Comparison of ENCODE assay signal across 15 mouse cellular contexts in genomic region chr14:80026078-80026477, GRCm38 (mm10). TPM values are rescaled to one million over a fixed set of nuclear protein-coding genes. Genes with fewer than 3 reads are reported as not detected.
A peak's percentile ranks its signal among the peaks of the same experiment; 100 is the strongest.
DNase-seq lines count a peak whose midpoint lies in the region; ATAC-seq lines count a peak whose summit lies in the region.
"Had no signal": no experiment of that assay in that cellular context is flagged by ENCODE, and none has a peak within 500 bp of the region (broad histone marks: within the 10 kb centered on the region; RNA-seq: fewer than 3 reads in every experiment).

No protein-coding gene starts in this region.

- no peak overlapping the region for H3K4me2 ChIP-seq in forebrain, embryonic 13.5 days
- H3K4me2 ChIP-seq in forebrain, embryonic 15.5 days (replicated peaks) = no peak overlapping the region
- H3K4me2 ChIP-seq: heart, embryonic 13.5 days; liver, embryonic 15.5 days had no signal

- no peak overlapping the region for H3K27ac ChIP-seq in forebrain, embryonic 13.5 days
- H3K27ac ChIP-seq in forebrain, embryonic 15.5 days (replicated peaks) = no peak overlapping the region
- H3K27ac ChIP-seq: gastrocnemius, adult 2 months; heart, embryonic 13.5 days; liver, embryonic 15.5 days had no signal

- H3K9ac ChIP-seq in forebrain, embryonic 13.5 days = no peak overlapping the region
- no peak overlapping the region for H3K9ac ChIP-seq in forebrain, embryonic 15.5 days (replicated peaks)
- H3K9ac ChIP-seq: heart, embryonic 13.5 days; liver, embryonic 15.5 days had no signal

- H3K4me1 ChIP-seq in forebrain, embryonic 13.5 days = 0 out of 2 replicates have a peak, but pooled peaks cover 3% of the 10 kb centered on the region
- peaks cover 3% of the 10 kb centered on the region; the same call in 1 of the 2 replicates for H3K4me1 ChIP-seq in forebrain, embryonic 15.5 days
- H3K4me1 ChIP-seq: heart, embryonic 13.5 days; liver, embryonic 15.5 days had no signal

- no peaks in the 10 kb centered on the region for H3K9me3 ChIP-seq in forebrain, embryonic 13.5 days (replicated peaks)
- H3K9me3 ChIP-seq in forebrain, embryonic 15.5 days = no peaks in the 10 kb centered on the region
- H3K9me3 ChIP-seq: heart, embryonic 13.5 days; liver, embryonic 15.5 days had no signal

- no peaks in the 10 kb centered on the region for H3K36me3 ChIP-seq in forebrain, embryonic 13.5 days (ENCODE audit: poor library complexity, severe bottlenecking)
- H3K36me3 ChIP-seq in forebrain, embryonic 15.5 days = no peaks in the 10 kb centered on the region
- H3K36me3 ChIP-seq: heart, embryonic 13.5 days; liver, embryonic 15.5 days had no signal

- WGBS in forebrain, embryonic 13.5 days = 72% methylated on average over 6 of the region's 6 CpGs
- 50% methylated on average over 6 of the region's 6 CpGs for WGBS in forebrain, embryonic 15.5 days

- 0 out of 2 replicates have a peak, but pooled peaks have one; percentile 36 for ATAC-seq in forebrain, embryonic 13.5 days
- ATAC-seq in forebrain, embryonic 15.5 days (replicated peaks) = no peak; the same call in 1 of the 2 replicates

- no peak overlapping the region for H3K4me3 ChIP-seq in forebrain, embryonic 13.5 days
- no peak overlapping the region for H3K4me3 ChIP-seq in forebrain, embryonic 15.5 days
- H3K4me3 ChIP-seq: gastrocnemius, adult 2 months; heart, embryonic 13.5 days; liver, embryonic 15.5 days; myocyte had no signal

- H3K27me3 ChIP-seq in forebrain, embryonic 13.5 days = no peaks in the 10 kb centered on the region
- no peaks in the 10 kb centered on the region for H3K27me3 ChIP-seq in forebrain, embryonic 15.5 days
- H3K27me3 ChIP-seq: heart, embryonic 13.5 days; liver, embryonic 15.5 days had no signal

- peak; percentile 23 to 33 for DNase-seq in left cerebral cortex, adult 18-20 months (ENCODE audit: low spot score in 2 of 2)
- no peak for DNase-seq in left cerebral cortex, adult 11 months (ENCODE audit: low spot score)
- peak; percentile 57 to 87 for DNase-seq in layer of hippocampus, adult 18-20 months (ENCODE audit: low spot score in 2 of 2)
- peak; percentile 34 for DNase-seq in lung, postnatal 10 days
- no peak for DNase-seq in adrenal gland, adult 18-20 months (ENCODE audit: low spot score in 2 of 2)
- DNase-seq in heart, adult 11 months = no peak
- DNase-seq: adrenal gland, postnatal 25 days; gastrocnemius, adult 2 months; kidney, adult 18-20 months; spleen, adult 18-20 months had no signal

RNA-seq across cellular contexts. Expression of gene Olfm4, which starts 42.2 kb away (rescaled TPM):
- polyA plus RNA-seq in forebrain, embryonic 13.5 days (2015; fragmentation: Nextera tagmentation; extraction: Ambion mirVana) = 0.56 and 0.62 TPM in 2 replicates
- 1.9 and 2.0 TPM in 2 replicates for polyA plus RNA-seq in forebrain, embryonic 15.5 days (2015; fragmentation: Nextera tagmentation; extraction: Ambion mirVana)
- under 1 TPM; 0.37 to 0.56 TPM for total RNA-seq in left cerebral cortex, adult 18-20 months (2021)
- total RNA-seq in layer of hippocampus, adult 18-20 months (2021) = 1 to 10 TPM; 2.1 to 2.5 TPM
- not detected for total RNA-seq in adrenal gland, adult 18-20 months (2021)
- total RNA-seq: adrenal gland, postnatal 25 days; gastrocnemius, adult 2 months had no signal
- polyA plus RNA-seq: myocyte had no signal

Comparison
In these comparisons a context has a peak if more than half of its experiments do, and no peak if none do; other contexts are left out.
1. DNase-seq: peak in left cerebral cortex, adult 18-20 months (2 of 2), layer of hippocampus, adult 18-20 months (2 of 2) and lung, postnatal 10 days (single experiment); none in left cerebral cortex, adult 11 months (single experiment), adrenal gland, adult 18-20 months (0 of 2) and heart, adult 11 months (single experiment).